Mouse (Mus musculus): ENCODE data around the gene 1700030K09Rik.
A peak's percentile ranks its signal among the peaks of the same experiment; 100 is the strongest.

Gene 1700030K09Rik

DNA sequence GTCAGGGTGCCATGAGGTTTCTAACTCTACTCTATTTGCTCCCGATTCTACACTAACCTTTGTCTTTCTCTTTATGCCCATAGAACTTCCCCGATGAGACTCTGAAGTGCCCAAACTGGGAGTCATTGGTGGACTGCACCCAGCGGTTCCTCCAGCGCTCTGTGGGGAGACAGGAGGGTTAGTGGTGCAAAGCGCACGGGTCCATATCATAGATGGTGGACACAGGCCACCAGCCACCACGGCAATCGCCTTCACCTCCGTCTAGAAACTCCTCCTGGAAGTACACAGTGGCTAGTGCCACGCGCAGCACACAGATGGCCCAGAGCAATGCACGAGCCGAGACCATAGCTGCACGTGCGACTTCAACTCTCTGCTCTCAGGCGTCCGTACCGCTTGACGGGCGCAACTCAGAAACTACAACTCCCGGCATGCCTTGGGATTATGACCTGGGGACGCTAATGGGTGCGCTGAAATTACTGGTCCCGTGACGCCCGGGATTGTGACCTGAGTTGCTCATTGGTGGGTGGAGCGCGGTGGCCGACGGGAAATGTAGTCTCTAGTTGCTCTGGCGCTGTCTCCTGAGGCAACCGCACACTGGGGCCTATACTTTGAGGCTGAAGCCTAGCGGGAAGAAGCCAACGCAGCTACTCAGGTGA is at the start of gene 1700030K09Rik, which contains the start of gene Calr3:
Gene 1700030K09Rik, plus strand, starts transcription at position 543 of the 656 bp plus-strand sequence.
Gene Calr3, minus strand, starts transcription at position 533 of the 656 bp plus-strand sequence.
- peak; percentile 99 for DNase-seq (ENCODE audit: low spot score)

DNA sequence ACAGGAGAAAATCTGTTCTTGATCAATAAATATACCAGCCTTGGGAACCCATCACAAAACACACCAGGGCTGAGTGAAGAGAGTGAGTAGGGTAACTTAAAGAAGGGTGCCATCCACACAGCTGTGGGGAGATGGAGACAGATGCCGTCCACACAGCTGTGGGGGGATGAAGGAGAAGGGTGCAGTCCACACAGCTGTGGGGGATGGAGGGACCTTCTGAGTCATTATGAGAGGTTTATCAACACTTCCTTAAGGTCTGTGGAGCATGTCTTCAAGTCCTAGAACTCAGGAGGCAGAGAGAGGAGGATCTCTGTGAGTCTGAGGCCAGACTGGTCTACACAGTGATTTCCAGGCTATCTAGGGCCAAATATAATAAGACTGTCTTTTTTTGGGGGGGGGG is 42.3 kb upstream of the 1700030K09Rik start:
- no peak for DNase-seq (ENCODE audit: low spot score)

DNA sequence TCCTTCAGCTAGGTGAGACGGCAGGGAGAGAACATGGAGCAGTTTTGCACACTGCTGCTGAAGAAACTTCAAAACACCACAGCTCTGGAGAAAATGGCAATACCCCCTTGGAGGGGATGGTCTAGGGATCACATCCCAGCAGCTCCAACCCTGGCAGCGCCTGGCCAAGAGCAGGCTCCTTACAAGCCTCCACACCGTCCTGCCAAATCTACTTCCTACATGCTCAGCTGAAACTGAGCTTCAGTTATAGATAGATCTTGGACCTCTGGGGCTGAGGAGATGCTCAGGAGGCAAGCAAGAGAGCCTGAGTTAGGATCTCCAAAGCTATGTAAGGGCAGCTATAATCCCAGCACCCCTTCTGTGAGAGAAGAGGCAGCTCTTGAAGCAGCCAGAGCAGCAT is 40.7 kb upstream of the 1700030K09Rik start:
- DNase-seq (ENCODE audit: low spot score): no peak

DNA sequence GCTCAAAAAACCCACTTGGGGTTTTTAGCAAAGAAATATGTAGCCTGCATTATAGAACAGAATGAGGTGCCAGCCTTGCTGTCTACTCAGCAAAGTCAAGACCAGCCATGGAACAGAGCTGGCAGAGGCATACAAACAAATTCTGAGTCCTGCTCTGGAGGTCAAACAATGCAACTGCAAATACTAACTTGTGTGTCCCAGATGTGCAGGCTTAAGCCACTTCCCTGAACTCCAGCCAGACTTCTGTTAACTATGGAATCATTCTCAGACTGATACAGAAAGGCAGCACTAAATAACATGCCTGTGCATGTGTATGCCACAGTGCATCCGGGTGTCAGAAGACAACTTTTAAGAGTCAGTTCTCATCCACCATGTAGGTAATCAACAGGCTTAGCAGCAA is 35.8 kb upstream of the 1700030K09Rik start:
- DNase-seq (ENCODE audit: low spot score): no peak

DNA sequence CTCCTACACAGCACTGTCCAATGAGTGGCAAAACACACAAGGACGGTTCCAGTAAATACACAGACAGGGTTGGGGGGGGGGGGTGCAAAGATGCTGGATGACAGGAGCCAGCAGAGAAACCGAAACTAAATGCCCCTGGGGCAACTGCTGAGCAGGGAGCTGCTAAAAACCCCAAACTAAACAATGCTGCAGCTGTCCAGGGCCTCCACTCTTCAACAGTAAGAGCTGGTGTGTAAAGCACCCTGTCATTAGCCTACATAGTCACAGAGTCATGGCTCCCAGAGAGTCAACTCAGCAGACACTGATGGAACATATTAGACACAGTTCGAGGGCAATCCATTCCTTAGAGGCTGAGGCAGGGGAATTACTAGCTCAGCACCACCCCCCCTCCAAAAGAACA is 34.2 kb upstream of the 1700030K09Rik start:
- no peak for DNase-seq (ENCODE audit: low spot score)

DNA sequence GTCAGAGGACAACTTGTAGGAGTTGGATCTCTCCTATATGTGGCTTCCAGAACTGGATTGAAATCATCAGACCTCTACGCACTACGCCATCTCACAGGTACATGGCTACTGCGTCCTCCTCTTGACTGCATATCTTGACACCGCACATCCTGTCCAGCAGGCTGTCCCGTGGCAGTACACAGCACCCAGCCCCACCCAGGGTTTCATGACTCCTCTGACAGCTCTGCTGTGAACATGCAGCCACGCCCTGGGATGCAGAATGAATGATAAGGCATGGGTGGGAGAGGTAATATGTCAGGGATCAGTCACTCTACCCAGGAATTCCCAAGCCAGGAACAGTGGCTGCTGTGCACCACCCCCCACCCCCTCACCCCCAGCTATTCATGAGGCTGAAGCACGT is 29.8 kb upstream of the 1700030K09Rik start:
- DNase-seq (ENCODE audit: low spot score): no peak

DNA sequence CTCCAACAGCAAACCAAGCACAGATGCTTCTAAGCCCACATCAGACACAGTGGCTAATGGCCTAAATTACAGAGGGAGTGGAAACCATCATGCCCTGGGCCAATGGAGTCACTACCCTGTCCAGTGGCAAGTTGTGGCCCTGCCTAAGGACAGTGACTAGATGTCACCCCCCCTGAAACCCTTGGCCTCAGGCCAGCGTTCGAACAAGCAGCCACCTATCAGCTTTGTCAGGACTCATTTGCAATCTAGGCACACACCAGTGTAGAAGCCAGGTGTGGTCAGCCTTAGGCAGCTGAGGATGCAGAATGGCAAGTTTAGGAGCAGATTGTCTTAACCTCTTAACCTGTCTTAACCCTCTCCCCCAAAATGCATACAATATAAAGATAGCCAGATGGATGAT is 28.4 kb upstream of the 1700030K09Rik start:
- DNase-seq (ENCODE audit: low spot score): no peak

DNA sequence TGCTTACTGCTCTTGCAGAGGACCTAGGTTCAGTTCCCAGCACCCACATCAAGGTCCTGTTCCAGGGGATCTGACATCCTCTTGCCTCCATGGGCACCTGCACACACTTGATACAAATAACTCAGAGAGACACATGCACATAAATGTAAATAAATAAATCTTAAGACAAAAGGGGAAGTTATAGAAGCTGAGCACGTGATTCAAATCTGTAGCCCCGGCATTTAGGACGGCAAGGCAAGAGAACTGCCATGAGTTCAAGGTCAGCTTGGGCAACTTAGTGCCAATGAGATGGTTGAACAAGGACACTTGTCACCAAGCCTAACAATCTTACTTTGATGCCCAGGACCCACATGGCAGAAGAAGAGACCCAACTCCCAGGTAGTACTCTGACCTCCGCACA is 25.6 kb upstream of the 1700030K09Rik start:
- DNase-seq (ENCODE audit: low spot score): no peak

DNA sequence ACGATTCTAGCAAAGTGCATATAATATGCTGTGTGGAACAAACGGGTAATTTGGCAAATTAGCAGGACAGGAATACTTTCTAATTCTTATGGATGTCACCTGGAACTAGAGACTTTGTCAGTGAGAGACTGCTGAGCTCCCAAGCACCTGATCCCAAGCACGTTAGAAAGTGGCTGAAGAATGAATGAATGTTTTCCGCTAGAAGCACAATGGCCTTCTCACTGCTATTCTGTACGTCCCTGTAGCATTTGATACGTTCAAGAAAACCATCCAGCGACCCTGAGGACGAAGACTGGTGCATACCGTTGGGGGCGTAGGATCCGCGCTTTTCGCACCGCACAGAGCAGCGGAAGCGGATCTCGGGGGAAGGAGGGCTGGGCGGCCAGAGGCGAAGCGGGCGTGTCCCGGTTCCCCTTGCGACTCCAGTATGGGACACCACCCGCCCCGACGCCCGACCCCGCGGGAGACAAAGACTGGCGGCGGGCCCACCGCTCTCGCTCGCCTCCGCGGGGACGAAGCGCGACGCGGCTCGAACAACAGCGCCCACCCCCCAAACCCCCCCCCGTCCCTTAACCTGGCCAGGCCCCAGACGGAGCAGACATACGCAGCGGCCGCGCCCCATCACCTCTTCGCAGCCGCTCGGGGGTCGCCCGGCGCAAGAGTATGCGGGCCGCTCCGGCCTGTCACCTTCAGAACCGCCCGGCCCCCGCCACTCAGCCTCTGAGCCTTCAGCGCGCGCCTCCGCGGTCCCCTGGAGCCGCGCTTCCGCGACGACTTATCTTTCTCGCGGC is 22.9 kb upstream of the 1700030K09Rik start:
- DNase-seq (ENCODE audit: low spot score): peak; percentile 32

DNA sequence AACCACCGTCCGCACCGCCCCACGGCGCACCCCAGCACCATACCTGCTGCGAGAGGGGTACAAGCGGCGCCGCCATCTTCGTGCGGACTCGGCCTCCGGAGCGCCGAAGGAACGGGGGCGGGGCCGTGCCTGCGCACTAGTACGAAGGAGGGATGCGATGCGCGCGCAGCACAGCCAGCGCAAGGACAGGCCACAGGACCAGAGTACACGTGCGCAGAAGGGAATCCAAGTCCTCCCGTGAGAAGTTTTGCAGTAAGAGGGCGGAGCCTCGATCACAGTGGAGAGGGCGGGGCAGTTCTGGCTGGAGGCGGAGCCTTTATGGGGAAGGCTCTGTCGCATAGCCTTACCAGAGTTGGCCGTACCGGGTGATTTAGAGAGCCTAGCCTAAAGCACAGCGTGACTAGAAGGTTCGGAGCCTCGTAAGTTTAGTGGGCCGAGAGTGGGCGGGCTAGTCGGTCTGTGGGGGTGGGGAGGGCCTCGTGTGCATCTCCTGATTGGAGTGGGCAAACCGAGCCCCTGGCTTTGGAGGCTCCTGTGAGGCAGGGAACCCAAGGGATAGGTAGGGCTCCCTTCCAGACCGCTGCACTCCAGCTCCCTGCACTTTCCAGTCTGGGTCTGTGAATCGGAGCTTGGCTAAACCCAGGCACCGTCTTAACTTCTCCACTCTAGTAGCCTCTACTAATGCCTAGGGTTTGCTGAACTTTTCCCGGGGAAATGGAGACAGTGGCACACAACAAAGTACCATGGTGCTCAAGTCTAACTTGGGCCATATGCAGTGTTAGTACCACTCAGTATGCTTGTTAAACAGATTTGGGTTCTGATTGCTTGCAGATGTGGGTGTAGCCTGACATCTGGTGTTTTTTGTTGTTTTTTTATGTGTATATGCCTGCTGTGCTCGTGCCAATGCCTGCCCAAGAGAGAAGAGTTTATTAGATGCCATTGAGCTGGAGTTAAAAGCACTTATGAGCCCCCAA is 22.0 kb upstream of the 1700030K09Rik start, which contains the start of gene Eps15l1:
Gene Eps15l1, minus strand, starts transcription at position 99 of the 974 bp plus-strand sequence.
- peak; percentile 99 for DNase-seq (ENCODE audit: low spot score)

DNA sequence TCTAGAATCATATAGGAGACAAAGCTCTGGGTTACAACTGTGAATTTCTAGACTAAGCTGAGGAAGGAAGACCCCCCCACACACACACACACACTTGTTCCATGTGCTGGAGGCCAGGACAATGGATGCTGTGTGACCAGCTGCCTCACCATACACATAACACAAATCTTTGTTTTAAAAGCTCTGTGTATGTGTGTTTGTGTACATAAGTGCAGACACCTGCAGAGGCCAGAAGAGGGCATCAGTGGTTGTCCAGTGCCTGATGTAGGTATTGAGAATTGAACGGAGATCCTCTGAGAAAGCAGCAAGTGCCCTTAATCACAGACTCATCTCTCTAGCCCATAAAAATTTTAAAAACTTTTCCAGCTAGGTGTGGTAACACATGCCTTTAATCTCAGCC is 20.8 kb upstream of the 1700030K09Rik start:
- DNase-seq (ENCODE audit: low spot score): no peak

DNA sequence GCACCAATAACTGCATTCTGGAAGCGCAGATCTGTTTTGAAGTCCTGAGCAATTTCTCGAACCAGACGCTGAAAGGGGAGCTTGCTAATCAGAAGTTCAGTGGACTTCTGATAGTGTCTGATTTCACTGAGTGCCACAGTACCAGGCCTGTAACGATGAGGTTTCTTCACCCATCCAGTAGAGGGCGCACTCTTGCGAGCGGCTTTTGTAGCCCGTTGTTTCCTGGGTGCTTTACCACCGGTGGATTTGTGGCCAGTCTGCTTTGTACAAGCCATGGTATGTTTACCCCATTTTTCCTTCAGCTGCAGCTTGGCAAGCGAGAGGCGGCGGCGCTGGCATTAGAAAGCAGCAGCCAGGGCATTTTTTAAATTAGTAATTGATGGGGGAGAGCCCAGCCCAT is 14.0 kb upstream of the 1700030K09Rik start:
- DNase-seq (ENCODE audit: low spot score): no peak

DNA sequence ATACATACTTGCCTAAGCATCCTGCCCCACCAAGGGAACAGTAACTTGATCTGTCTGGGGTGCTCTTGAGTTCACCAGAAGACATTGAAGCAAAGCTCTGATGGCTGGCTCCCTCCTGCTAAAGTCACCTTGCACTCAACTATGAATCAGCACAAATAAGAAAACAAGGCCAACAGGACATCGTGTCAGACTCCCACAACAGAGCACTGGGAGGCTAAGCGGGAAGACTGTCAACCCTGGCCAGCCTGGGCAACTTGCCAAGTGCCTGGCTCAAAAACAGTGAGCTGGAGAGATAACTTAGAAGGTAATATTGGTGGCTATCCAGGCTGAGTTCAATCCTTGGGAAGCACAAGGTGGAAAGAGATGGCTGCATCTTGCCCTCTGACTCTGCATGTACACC is 8.7 kb upstream of the 1700030K09Rik start:
- DNase-seq (ENCODE audit: low spot score): no peak

DNA sequence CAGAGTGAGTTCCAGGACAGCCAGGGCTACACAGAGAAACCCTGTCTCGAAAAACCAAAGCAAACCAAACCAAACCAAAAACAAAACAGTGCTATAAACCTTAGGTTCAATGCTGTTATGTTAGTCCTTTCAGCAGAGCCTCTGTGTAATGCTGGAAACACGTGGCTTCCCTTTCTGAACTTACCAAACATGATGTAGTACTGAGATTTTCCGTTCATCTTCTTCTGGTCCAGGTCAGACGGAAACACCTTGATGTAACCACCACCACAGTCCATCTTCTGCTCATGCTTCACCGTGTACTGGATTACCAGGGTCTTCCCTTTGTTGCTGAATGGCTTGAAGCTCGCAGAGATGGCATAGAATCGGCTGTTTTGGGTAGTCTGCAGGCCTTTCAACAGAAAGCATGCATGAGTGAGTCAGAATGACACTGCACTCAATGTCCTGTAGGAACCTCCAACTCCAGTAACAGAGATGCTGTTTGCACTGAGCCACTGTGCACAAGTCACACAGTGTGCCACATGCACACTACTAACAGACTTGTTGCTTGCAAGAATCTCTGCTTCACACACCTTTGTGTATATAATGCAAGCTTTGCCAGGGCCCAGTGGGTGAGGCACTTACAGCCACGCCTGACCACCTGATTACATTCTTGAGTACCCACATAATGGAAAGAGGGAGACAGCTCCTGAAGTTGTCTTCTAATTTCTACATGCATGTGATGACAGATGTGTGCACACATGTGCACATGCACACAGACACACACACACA is 5.2 kb upstream of the 1700030K09Rik start:
- no peak for DNase-seq (ENCODE audit: low spot score)

DNA sequence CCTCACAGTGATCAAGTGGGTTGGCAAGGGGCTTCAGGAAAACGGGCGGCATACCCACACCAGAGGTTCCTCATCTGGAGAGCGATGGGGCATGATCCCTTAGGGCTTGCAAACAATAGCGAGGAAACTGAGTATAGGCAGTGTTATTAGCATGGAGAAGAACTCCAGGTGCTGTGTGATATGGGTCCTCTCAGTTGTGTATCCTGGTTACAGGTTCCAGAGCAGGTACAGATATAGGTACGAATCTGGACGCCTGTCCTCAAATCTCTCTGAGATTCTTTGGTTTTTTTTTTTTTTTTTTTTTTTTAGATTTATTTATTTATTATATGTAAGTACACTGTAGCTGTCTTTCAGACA is 292 bp downstream of the 1700030K09Rik start:
- DNase-seq (ENCODE audit: low spot score): no peak

DNA sequence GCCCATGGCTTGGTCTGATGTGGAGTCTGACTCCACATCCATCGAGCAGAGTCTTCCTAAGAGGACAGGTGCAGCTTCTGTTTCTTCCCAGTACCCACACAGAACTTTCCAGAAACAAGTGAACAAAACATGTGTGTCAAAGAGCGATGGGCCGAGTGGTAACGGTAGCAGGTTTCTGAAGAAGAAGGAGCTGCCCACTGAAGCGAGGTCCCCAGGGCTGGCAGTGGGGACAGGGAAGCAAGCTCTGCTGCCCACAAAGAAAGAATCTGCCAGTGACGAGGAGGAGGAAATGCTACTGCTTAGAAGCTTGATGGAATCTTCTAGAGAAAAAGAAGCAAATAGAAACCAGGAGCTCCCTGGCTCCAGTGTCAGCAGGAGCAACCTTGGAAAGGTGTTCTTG is 1.4 kb downstream of the 1700030K09Rik start:
- no peak for DNase-seq (ENCODE audit: low spot score)

DNA sequence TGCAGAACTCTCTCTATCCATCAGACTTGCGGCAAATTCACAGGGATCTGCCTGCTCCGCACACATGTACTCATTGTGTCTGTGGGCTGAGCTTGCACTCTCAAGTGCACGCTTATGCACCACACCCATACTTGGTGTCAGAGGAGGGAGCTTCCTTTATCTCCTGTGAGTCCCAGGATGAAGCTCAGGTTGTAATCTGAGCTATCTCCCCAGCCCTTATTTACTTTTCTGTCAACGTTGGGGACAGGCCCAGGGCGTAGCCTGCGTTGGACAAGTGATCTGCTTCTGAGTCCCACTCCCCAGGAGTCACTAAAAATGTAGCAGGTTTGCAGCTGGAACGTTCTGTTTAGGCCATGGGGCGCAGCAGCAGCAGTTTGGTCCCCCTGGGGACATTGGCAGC is 7.8 kb downstream of the 1700030K09Rik start:
- no peak for DNase-seq (ENCODE audit: low spot score)

DNA sequence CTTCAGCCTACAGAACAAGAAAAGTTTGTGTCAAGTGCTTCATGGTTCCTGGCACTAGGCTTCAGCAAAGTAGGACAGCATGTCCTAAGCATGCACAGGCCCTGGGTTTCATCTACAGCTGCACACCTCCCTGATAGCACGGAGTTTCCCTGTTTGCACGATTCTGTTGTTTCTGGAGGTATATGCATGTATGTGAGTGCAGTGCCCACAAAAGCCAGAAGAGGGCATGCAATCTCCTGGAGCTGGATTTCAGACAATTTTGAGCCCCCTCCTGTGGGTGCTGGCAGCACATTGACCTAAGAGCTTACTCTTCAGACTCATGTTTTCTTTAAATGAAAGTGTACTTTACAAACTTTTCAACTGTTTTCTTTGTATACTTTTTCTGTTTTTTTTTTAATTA is 10.2 kb downstream of the 1700030K09Rik start:
- no peak for DNase-seq (ENCODE audit: low spot score)

DNA sequence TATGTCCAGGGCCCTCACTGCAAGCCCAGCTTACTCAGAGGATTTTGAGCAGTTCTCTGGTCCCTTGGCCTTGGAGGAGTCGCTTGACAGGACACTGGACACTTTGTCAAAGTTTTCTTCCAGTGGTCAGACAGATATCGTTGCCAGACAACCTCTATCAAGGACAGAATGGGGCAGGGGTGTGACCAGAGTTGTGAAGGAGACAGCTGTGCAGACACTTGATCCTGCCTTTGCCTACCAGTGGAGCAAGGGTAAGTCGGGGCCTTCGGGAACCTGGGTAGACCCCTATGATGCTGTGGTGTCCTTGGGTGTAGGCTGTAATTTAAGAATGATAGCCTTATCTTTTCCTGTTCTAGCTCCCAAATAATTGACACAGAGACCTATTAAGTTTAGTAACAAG is 11.6 kb downstream of the 1700030K09Rik start:
- no peak for DNase-seq (ENCODE audit: low spot score)

DNA sequence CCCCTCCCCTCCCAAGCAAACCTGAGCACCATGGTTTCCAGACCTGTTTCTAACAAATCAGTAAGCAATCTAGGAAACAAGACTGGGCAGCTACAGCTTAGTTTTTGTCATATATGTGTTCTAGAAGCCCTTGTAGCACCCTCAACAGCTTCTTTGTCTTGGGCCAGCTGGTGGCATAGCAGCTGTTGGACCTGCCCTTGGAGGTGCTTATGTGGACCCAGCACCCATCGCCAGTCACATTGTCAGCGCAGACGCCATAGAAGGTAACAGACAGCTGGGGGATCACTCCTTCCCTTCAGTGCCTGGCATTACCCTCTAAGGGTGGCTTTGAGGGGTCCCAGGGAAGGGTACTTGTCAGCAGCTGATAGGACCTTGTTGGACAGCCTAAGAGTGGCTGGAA is 14.1 kb downstream of the 1700030K09Rik start:
- no peak for DNase-seq (ENCODE audit: low spot score)

DNA sequence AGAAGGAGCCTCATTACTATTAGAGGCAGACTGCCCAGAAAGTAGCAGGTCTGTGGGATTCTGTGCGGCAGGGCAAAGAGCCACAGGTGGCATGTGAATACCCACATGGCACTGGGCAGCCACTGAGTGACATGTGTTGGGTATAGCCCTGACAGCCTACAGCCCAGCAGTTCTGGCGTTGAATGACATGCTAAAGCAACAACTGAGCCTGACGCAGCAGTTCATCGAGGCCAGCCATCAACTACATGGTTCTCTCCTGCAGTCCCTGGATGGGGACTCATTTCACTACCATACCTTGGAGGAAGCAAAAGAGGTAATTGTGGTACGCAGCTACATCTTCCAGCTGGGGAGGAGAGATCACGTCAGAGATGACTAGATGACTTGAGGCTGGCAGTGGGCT is 14.8 kb downstream of the 1700030K09Rik start:
- DNase-seq (ENCODE audit: low spot score): no peak

Measured in layer of hippocampus, adult 11-12 months (tissue).